Mouse (Mus musculus): ENCODE measurements at regions not wholly inside any gene's neighbourhood (a gene's known extent, or its start where the extent isn't known, plus 50 kb on each side); places are given as distances from the start of the nearest gene placed in this dataset.

GRCm38 (mm10) chr13:46203551-46203950, 70.0 kb upstream of the Stmnd1 start:
- TF ChIP-seq CTCF (IDR thresholded peaks at IDR 0.05; ENCODE audit: low read depth) (no peak), EP300 (IDR thresholded peaks at IDR 0.05; ENCODE audit: low read depth) (no peak)
